Mouse (Mus musculus) heart, embryonic 13.5 days (tissue): ENCODE measurements around the gene Npl. TPM values are rescaled to one million over a fixed set of nuclear protein-coding genes. Genes with fewer than 3 reads are reported as not detected.
"Not testable (repeated sequence)": the region's sequence is repeated elsewhere in the genome, so short reads cannot be mapped to it uniquely, and the experiment has no call there.

Source experiments
- ATAC-seq: fragments of 200-750 bp; cut with Nextera tagmentation; 2 replicates; pipeline ENCODE4 v1.8.0; 2017; ENCODE audit warnings: moderate TSS enrichment; ENCODE audit not compliant: insufficient number of reproducible peaks, low FRiP score, low TSS enrichment; ENCODE audit errors: extremely low read depth
- H3K27ac ChIP-seq: fragments of 300-500 bp; sonication (generic); replicated peaks from 2 replicates; pipeline ENCODE4 v1.5.1; 2015; ENCODE audit warnings: moderate library complexity, mild to moderate bottlenecking, inconsistent platforms
- H3K27me3 ChIP-seq: fragments of 300-500 bp; sonication (generic); replicated peaks from 2 replicates; pipeline ENCODE4 v1.6.1; 2015; ENCODE audit warnings: mild to moderate bottlenecking, inconsistent platforms
- H3K36me3 ChIP-seq: fragments of 300-500 bp; sonication (generic); 2 replicates; pipeline ENCODE4 v1.6.1; 2015; ENCODE audit warnings: mild to moderate bottlenecking, inconsistent platforms
- H3K4me1 ChIP-seq: fragments of 300-500 bp; sonication (generic); 2 replicates; pipeline ENCODE4 v1.6.1; 2015; ENCODE audit warnings: inconsistent platforms
- H3K4me2 ChIP-seq: fragments of 300-500 bp; sonication (generic); 2 replicates; pipeline ENCODE4 v1.6.1; 2015; ENCODE audit warnings: inconsistent platforms, mild to moderate bottlenecking, moderate library complexity
- H3K4me3 ChIP-seq: fragments of 300-500 bp; sonication (generic); 2 replicates; pipeline ENCODE4 v1.5.1; 2015; ENCODE audit warnings: moderate library complexity, mild to moderate bottlenecking, inconsistent platforms
- H3K9ac ChIP-seq: fragments of 300-500 bp; sonication (generic); 2 replicates; pipeline ENCODE4 v1.6.1; 2015; ENCODE audit warnings: inconsistent platforms, mild to moderate bottlenecking, moderate library complexity
- H3K9me3 ChIP-seq: fragments of 300-500 bp; sonication (generic); 2 replicates; pipeline ENCODE4 v1.6.1; 2016; ENCODE audit warnings: inconsistent platforms
- WGBS: fragments of 180-500 bp; shearing (Covaris S2); methylation state at CpG from one replicate; pipeline ENCODE4 v1.1.7; 2015; ENCODE audit warnings: mixed read lengths; 5-methylcytosine and 5-hydroxymethylcytosine counted together
- polyA plus RNA-seq: library from polyadenylated mRNA; unstranded; fragments of >200 nt; fragmentation: Nextera tagmentation; extraction: Ambion mirVana; gene quantifications from 2 replicates; pipeline ENCODE4 v1.2.1, GENCODE M21; 2015

Gene Npl
- polyA plus RNA-seq, 1 experiment from 2014 or later = 6.8 TPM

DNA sequence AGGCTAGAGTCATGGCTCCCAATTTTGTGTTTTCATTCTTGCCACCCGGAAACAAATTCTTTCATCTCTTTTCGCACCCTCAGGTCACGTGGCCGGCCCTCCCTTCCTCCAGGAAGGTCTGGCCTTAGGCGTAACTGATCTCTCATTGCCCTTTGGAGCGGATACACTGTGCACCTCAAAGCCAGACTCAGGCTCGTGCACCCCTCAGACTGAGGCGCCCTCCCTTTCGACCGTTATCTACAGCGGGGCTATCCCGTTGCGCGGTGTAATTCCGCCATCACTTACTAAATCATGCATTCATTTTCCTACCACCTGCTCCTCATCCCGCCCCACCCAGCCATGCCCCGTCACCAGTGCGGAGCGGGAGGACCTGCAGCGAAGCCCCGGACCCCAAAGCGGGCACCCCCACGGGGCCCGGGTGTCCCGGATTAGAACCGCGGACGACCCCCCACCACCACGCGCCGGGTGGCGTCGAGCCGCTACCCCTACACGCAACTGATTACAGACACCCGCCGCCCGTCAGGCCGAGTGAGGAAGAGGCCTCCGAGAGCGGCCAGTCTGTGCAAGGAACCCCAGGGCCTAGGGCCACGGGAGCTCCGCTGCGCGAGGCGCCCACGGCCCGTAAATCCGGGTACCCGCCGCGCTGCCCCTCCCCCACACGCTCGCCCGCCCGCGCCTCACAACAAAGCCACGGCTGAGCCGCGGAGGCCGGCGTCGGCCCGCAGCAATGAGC lies 62.9 kb downstream of the Npl start:
- peak overlapping the region; percentile 99 for H3K9ac ChIP-seq
- H3K27me3 ChIP-seq = no peaks in the 10 kb centered on the region
- peaks cover 27% of the 10 kb centered on the region for H3K4me1 ChIP-seq
- peak overlapping the region; percentile 100 for H3K4me3 ChIP-seq
- H3K4me2 ChIP-seq = peak overlapping the region; percentile 90
- peaks cover 14% of the 10 kb centered on the region for H3K36me3 ChIP-seq
- under 1% methylated on average over 64 of the region's 64 CpGs for WGBS
- ATAC-seq = peak; percentile 68
- H3K9me3 ChIP-seq = no peaks in the 10 kb centered on the region
- peak overlapping the region; percentile 93 for H3K27ac ChIP-seq

DNA sequence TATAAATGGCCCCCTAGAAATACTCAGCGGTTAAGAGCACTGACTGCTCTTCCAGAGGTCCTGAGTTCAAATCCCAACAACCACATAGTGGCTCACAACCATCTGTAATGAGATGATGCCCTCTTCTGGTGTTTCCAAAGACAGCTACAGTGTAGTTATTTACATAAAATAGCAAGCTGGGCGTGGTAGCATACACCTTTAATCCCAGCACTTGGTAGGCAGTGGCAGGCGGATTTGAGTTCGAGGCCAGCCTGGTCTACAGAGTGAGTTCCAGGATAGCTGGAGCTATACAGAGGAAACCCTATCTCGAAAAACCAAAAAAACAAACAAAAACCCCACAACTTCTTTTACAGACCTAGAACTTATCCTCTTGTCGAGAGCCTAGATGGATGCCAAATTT lies 63.7 kb downstream of the Npl start:
- not testable (repeated sequence) for ATAC-seq, H3K9me3 ChIP-seq, H3K27me3 ChIP-seq
- 0 out of 2 replicates have a peak overlapping the region, but pooled peaks have one; percentile 93 for H3K27ac ChIP-seq
- peaks cover 21% of the 10 kb centered on the region for H3K36me3 ChIP-seq
- H3K4me2 ChIP-seq = peak overlapping the region; percentile 90
- H3K4me1 ChIP-seq = peaks cover 27% of the 10 kb centered on the region
- H3K9ac ChIP-seq = peak overlapping the region; percentile 99
- peak overlapping the region; percentile 100 for H3K4me3 ChIP-seq
- 7% methylated on average over 6 of the region's 6 CpGs for WGBS

DNA sequence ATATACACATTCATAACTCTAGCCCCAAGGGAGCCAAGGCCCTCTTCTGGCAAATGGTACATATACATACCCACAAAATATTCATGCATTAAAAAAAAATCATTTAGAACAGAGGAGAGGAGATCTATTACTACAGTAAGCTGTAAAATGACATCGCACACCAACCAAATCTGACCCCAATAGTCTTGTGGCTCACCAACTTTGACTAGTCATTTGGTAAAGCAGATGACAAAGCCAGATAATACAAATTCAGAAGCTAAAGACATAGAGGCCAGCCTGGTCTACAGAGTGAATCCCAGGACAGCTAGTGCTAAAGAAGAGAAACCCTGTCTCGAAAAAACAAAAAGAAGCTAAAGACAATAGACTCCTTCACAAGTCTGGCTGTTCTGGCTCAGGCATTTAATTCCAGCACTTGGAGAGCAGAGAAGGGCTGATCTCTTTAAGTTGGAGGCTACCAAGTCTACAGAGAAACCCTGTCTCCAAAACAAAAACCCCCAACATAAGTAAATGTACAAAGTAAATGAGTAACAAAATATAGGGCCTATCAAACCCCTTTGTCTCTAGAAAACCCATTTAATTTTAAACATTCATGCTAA lies 64.5 kb downstream of the Npl start:
- no peak for ATAC-seq
- H3K27ac ChIP-seq = no peak overlapping the region
- H3K36me3 ChIP-seq = peaks cover 30% of the 10 kb centered on the region
- peak overlapping the region; percentile 100 for H3K4me3 ChIP-seq
- H3K27me3 ChIP-seq = no peaks in the 10 kb centered on the region
- WGBS = 47% methylated on average over 2 of the region's 2 CpGs
- peak overlapping the region; percentile 90 for H3K4me2 ChIP-seq
- peaks cover 27% of the 10 kb centered on the region for H3K4me1 ChIP-seq
- H3K9me3 ChIP-seq = no peaks in the 10 kb centered on the region
- peak overlapping the region; percentile 99 for H3K9ac ChIP-seq

DNA sequence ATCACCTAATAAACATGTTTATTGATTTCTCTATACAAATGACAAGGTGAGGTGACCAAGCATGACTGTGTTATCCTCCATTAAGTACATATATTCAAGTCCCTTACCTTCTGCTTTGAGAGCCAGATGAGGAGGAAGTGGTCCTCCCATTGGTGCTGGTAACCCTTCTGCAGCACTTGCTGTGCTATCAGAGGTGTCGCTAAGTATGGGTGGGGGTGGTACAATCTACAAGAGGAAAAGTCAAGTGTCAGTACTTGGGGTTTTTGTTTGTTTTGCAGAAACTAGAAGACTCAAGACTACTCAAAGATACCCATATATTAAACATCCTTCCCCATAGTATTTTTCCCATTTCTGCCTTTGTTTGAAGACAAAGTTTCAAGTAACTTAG lies 68.8 kb downstream of the Npl start:
- Histone ChIP-seq H3K4me3 (no peak overlapping the region), H3K4me2 (no peak overlapping the region), H3K36me3 (peaks cover 72% of the 10 kb centered on the region), H3K9me3 (no peaks in the 10 kb centered on the region), H3K9ac (no peak overlapping the region), H3K4me1 (peaks cover 23% of the 10 kb centered on the region), H3K27ac (no peak overlapping the region), H3K27me3 (no peaks in the 10 kb centered on the region)
- ATAC-seq = no peak
- WGBS = 31% methylated on average over 1 of the region's 1 CpGs

DNA sequence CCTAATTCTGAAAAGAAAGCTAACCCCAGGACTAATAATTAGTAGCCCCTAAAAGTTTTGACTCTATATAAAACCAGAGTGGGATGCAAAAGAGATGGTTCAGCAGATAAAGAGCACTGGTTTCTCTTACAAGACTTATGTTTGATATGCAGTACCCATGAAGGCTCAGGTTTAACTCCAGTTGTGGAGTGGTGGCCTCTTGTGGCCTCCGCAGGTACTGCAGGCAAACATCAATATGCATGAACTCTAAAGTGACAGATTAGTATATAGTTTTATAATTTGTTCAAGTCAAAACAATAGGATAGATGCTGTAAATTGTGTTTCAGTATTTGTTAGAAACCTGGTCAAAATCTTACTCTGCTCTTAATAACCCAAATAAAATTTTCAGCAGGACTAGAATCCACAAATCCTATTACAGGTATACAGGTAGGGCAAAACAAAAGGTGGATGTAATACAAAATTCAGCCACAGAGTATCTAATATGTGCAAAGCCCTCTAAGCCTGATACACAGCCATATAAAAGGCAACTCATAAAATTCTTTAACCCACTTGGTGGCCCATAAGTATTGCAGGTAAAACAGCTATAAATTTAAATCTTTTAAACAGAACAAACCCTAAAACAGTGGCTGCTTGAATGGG lies 69.3 kb downstream of the Npl start:
- H3K27me3 ChIP-seq = no peaks in the 10 kb centered on the region
- no peak overlapping the region for H3K4me3 ChIP-seq
- no peaks in the 10 kb centered on the region for H3K9me3 ChIP-seq
- peaks cover 18% of the 10 kb centered on the region for H3K4me1 ChIP-seq
- 47% methylated on average over 1 of the region's 1 CpGs for WGBS
- no peak for ATAC-seq
- no peak overlapping the region for H3K27ac ChIP-seq
- peaks cover 77% of the 10 kb centered on the region for H3K36me3 ChIP-seq
- no peak overlapping the region for H3K9ac ChIP-seq
- H3K4me2 ChIP-seq = no peak overlapping the region

DNA sequence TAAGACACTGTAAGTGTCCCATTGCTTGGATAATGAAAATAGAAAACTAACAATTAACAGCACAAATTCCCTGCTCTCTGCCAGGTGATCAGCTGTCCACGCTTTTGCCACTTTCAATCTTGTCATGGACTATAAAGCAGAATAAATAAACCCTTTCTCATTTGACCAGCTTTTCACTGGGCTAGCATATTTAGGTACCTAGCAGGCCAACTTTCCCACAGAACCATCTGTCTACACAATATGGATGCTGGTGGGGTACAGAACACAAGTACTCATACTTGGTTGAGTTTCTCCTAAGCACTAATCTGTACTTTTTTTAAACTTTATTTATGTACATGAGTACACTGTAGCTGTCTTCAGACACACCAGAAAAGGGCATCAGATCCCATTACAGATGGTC lies 70.5 kb downstream of the Npl start:
- Histone ChIP-seq H3K27ac (no peak overlapping the region), H3K4me3 (no peak overlapping the region), H3K9me3 (no peaks in the 10 kb centered on the region), H3K9ac (no peak overlapping the region), H3K4me2 (no peak overlapping the region), H3K4me1 (peaks cover 6% of the 10 kb centered on the region), H3K27me3 (no peaks in the 10 kb centered on the region), H3K36me3 (peaks cover 89% of the 10 kb centered on the region)
- ATAC-seq = no peak
- 95% methylated on average over 1 of the region's 1 CpGs for WGBS

DNA sequence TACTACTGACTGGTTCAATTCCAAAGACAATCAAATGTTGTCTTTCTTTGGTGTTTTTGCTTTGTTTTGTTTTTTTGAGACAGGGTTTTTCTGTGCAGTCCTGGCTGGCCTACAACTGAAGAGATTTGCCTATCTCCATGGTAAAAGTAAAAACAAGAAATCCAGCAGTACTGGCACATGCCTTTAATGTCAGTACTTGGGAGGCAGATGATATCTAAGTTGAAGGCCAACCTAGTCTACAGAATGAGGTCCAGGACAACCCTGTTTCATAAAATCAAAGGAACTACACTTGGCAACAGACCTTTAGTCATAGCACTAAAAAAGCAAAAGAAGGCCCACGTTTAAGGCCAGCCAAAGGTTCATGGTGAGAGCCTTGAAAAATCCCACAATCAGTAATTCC lies 88.0 kb downstream of the Npl start:
- ATAC-seq = no peak

DNA sequence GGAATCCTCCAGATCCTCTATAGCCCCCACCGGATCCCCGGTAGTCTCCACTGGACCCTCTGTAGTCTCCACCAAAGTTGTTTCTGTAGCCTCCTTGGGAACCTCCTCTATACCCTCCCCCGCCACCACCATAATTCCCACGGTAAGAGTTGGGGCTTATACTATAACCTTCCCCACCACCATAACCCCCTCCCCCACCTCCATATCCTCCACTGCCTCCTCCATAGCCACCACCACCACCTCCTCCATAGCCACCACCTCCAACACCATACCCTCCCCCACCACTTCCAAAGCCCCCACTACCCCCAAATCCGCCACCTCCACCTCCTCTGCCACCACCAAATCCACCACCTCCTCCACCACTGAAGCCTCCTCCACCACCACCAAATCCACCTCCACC lies 93.7 kb downstream of the Npl start:
- Histone ChIP-seq H3K9ac (no peak overlapping the region), H3K36me3 (peaks cover 82% of the 10 kb centered on the region), H3K9me3 (no peaks in the 10 kb centered on the region), H3K4me3 (no peak overlapping the region), H3K27me3 (no peaks in the 10 kb centered on the region), H3K4me2 (no peak overlapping the region), H3K27ac (no peak overlapping the region), H3K4me1 (no peaks in the 10 kb centered on the region)
- WGBS = 84% methylated on average over 5 of the region's 5 CpGs
- ATAC-seq = no peak

More for the DNA sequence above, 88.0 kb downstream of the Npl start:
- H3K9me3 ChIP-seq = no peaks in the 10 kb centered on the region
- no peak overlapping the region for H3K9ac ChIP-seq
- no peak overlapping the region for H3K4me3 ChIP-seq
- no peak overlapping the region for H3K4me2 ChIP-seq
- no peaks in the 10 kb centered on the region for H3K4me1 ChIP-seq
- peaks cover 93% of the 10 kb centered on the region for H3K36me3 ChIP-seq
- no peak overlapping the region for H3K27ac ChIP-seq
- 81% methylated on average over 1 of the region's 1 CpGs for WGBS
- no peaks in the 10 kb centered on the region for H3K27me3 ChIP-seq

DNA sequence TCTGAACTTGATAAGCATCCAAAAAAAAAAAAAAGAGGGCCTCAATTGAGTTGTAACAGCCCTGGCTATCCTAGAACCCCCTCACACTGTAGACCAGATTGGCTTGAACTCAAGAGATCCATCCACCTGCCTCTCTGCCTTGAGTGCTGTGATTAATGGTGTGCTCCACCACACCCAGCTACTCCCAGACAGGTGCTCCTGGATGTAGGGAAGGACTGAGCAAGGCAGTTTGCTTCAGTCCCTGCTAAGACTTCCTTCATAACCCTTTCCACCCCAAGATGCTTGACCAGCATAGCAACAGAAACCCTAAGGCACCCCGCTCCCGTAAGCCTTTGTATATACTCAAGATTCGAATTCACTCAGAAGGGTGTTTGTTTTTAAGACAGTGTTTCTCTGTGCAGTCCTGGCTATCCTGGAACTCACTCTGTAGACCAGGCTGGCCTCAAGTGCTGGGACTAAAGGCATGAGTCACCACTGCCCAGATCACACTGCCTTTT lies 96.7 kb downstream of the Npl start:
- Histone ChIP-seq H3K4me2 (no peak overlapping the region), H3K4me1 (no peaks in the 10 kb centered on the region), H3K9me3 (no peaks in the 10 kb centered on the region), H3K27ac (no peak overlapping the region), H3K36me3 (peaks cover 65% of the 10 kb centered on the region), H3K27me3 (no peaks in the 10 kb centered on the region), H3K9ac (no peak overlapping the region), H3K4me3 (no peak overlapping the region)
- no peak; the same call in 1 of the 2 replicates for ATAC-seq
- WGBS = 82% methylated on average over 3 of the region's 3 CpGs
